Mouse (Mus musculus) thymus, adult 2 months (tissue): Measurements from ENCODE around the gene Swi5.

Experiments used
- CTCF ChIP-seq: fragments of 200-500 bp; IDR thresholded peaks from 2 replicates; pipeline ENCODE4 v1.5.1; 2012; ENCODE audit warnings: mild to moderate bottlenecking, control low read depth, low read length, moderate library complexity, borderline replicate concordance; ENCODE audit not compliant: control insufficient read depth, poor library complexity, insufficient read depth; ENCODE audit errors: extremely low read depth
- POLR2A ChIP-seq: fragments of 200-500 bp; IDR thresholded peaks from 2 replicates; pipeline ENCODE4 v1.6.1; 2012; ENCODE audit warnings: mild to moderate bottlenecking, low read length, control low read depth, moderate library complexity; ENCODE audit not compliant: control insufficient read depth, poor library complexity, insufficient read depth; ENCODE audit errors: extremely low read depth

DNA sequence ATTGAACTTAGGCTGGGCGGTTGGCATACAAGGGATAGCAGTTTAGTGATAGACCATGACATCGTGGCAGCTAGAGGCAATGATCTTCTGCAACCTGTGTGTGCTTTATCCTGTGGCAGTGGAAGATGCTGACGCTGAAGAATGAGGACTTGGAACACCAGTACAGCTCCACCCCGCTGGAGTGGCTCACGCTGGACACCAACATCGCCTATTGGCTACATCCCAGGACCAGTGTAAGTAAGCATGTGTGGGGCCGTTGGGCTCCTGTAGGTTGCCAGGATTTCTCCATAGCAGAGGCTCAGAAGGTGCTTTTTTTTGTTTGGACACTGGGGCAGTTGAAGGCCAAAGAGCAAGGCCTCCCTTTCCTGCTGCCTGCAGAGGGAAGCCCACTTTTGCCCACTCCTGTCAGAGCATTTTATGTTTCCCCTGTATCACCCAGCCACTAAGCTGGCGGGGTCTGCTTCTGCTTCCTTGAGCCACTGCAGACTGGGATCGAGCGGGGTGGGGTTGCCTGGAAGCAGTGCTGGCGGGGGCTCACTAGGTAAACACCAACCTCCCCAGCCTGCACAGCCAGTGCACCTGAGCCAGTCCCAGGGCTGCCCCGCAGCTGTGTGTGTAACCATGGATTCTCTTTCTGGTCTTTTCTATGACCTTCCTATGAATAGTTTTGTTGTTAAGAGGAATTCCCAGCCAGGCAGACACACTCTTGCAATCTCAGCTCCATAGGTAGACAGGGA is 35.9 kb downstream of the Swi5 start:
- TF ChIP-seq CTCF (no peak), POLR2A (no peak)
